Mouse (Mus musculus) liver, postnatal 0 days (tissue): ENCODE results near the gene Mavs.

ENCODE experiments used
- CTCF ChIP-seq: sonication (generic); IDR thresholded peaks from 2 replicates; pipeline ENCODE4 v1.5.1; 2016; ENCODE audit warnings: antibody characterized with exemption, low read depth
- EP300 ChIP-seq: IDR thresholded peaks from 2 replicates; pipeline ENCODE4 v1.6.1; 2016; ENCODE audit warnings: antibody characterized with exemption, low read depth, mild to moderate bottlenecking

- TF ChIP-seq CTCF (no peak), EP300 (no peak)
Observed at GRCm38 (mm10) chr2:131196606-131197316, 37.1 kb upstream of the Mavs start.
